Mouse (Mus musculus) spleen, adult 2 months (tissue): ENCODE measurements around the gene Pdgfc. TPM values are rescaled to one million over a fixed set of nuclear protein-coding genes. Genes with fewer than 3 reads are reported as not detected.

Source experiments
- DNase-seq, 2 experiments: peaks; one replicate each; pipeline versions ENCODE4 v3.0.0 to v3.0.0-alpha.2; 2012 to 2021; ENCODE audit warnings: low spot score in 2 of 2, low read depth in 1 of 2
- H3K27ac ChIP-seq: fragments of 200-500 bp; 2 replicates; pipeline ENCODE4 v1.5.1; 2012; ENCODE audit warnings: low read length, inconsistent platforms; ENCODE audit not compliant: insufficient read depth
- H3K27me3 ChIP-seq: fragments of 200-500 bp; 2 replicates; pipeline ENCODE4 v1.6.1; 2012; ENCODE audit warnings: mild to moderate bottlenecking, moderate library complexity, low read length, inconsistent platforms; ENCODE audit not compliant: control insufficient read depth, insufficient read depth
- H3K36me3 ChIP-seq: fragments of 200-500 bp; 2 replicates; pipeline ENCODE4 v1.6.1; 2012; ENCODE audit warnings: mild to moderate bottlenecking, low read length, inconsistent platforms; ENCODE audit not compliant: control insufficient read depth, insufficient read depth
- H3K4me1 ChIP-seq: fragments of 200-500 bp; 2 replicates; pipeline ENCODE4 v1.6.1; 2011; ENCODE audit warnings: inconsistent platforms; ENCODE audit not compliant: control insufficient read depth, insufficient read depth, insufficient read length
- H3K4me3 ChIP-seq: fragments of 200-500 bp; 2 replicates; pipeline ENCODE4 v1.5.1; 2011; ENCODE audit warnings: mild to moderate bottlenecking, inconsistent platforms; ENCODE audit not compliant: insufficient read depth, insufficient read length; ENCODE audit errors: extremely low read depth
- CTCF ChIP-seq: fragments of 200-500 bp; IDR thresholded peaks from 2 replicates; pipeline ENCODE4 v1.5.1; 2011; ENCODE audit warnings: mild to moderate bottlenecking, inconsistent platforms; ENCODE audit not compliant: insufficient read depth, insufficient read length, insufficient replicate concordance; ENCODE audit errors: extremely low read depth
- POLR2A ChIP-seq: fragments of 200-500 bp; IDR thresholded peaks from 2 replicates; pipeline ENCODE4 v1.6.1; 2011; ENCODE audit warnings: low read depth, low read length, inconsistent platforms
- WGBS: fragments of 180-500 bp; shearing (Covaris S2); methylation state at CpG from one replicate; pipeline ENCODE4 v1.1.7; 2018; 5-methylcytosine and 5-hydroxymethylcytosine counted together
- polyA plus RNA-seq: library from polyadenylated mRNA; depleted of rRNA; stranded (reverse); fragments of >200 nt; gene quantifications from 2 replicates; pipeline ENCODE4 v1.2.3, GENCODE M21; 2012

Pdgfc gene
- polyA plus RNA-seq, 1 experiment: 0.48 TPM

GRCm38 (mm10) chr3:81143730-81144129, 107.5 kb downstream of the Pdgfc start:
- TF ChIP-seq POLR2A (no peak), CTCF (no peak)
- no peak for DNase-seq
- no peak overlapping the region for H3K4me3 ChIP-seq
- H3K4me1 ChIP-seq: no peaks in the 10 kb centered on the region
- H3K36me3 ChIP-seq: no peaks in the 10 kb centered on the region
- H3K27me3 ChIP-seq: no peaks in the 10 kb centered on the region
- no peak overlapping the region for H3K27ac ChIP-seq

GRCm38 (mm10) chr3:81149109-81149521, 112.9 kb downstream of the Pdgfc start:
- Histone ChIP-seq H3K27ac (no peak overlapping the region), H3K27me3 (no peaks in the 10 kb centered on the region), H3K4me3 (no peak overlapping the region), H3K36me3 (no peaks in the 10 kb centered on the region), H3K4me1 (no peaks in the 10 kb centered on the region)
- WGBS: 21% methylated on average over 3 of the region's 3 CpGs
- no peak for DNase-seq
- TF ChIP-seq POLR2A: no peak
- no peak for TF ChIP-seq CTCF

- H3K27ac ChIP-seq: no peak overlapping the region
- no peaks in the 10 kb centered on the region for H3K36me3 ChIP-seq
- DNase-seq: no peak
- H3K4me3 ChIP-seq: no peak overlapping the region
- no peaks in the 10 kb centered on the region for H3K4me1 ChIP-seq
- H3K27me3 ChIP-seq: no peaks in the 10 kb centered on the region
- TF ChIP-seq CTCF: no peak
- no peak for TF ChIP-seq POLR2A
Measured at GRCm38 (mm10) chr3:81150228-81150627, 114.0 kb downstream of the Pdgfc start.

- 83% methylated on average over 1 of the region's 1 CpGs for WGBS
- Histone ChIP-seq H3K4me3 (no peak overlapping the region), H3K27ac (no peak overlapping the region), H3K36me3 (no peaks in the 10 kb centered on the region), H3K4me1 (no peaks in the 10 kb centered on the region), H3K27me3 (no peaks in the 10 kb centered on the region)
- DNase-seq: no peak
- TF ChIP-seq POLR2A (no peak), CTCF (no peak)
Measured at GRCm38 (mm10) chr3:81154420-81154819, 118.2 kb downstream of the Pdgfc start.

- Histone ChIP-seq H3K4me3 (no peak overlapping the region), H3K27ac (no peak overlapping the region), H3K27me3 (no peaks in the 10 kb centered on the region), H3K4me1 (no peaks in the 10 kb centered on the region), H3K36me3 (no peaks in the 10 kb centered on the region)
- TF ChIP-seq CTCF: no peak
- TF ChIP-seq POLR2A: no peak
- DNase-seq: no peak
Measured at GRCm38 (mm10) chr3:81160457-81161165, 124.4 kb downstream of the Pdgfc start.

- H3K36me3 ChIP-seq: no peaks in the 10 kb centered on the region
- WGBS: 86% methylated on average over 4 of the region's 4 CpGs
Measured at GRCm38 (mm10) chr3:81162129-81162528, 125.9 kb downstream of the Pdgfc start.

GRCm38 (mm10) chr3:81164091-81164490, 127.9 kb downstream of the Pdgfc start:
- no peak for DNase-seq
- no peak overlapping the region for H3K4me3 ChIP-seq
- TF ChIP-seq POLR2A: no peak
- no peak for TF ChIP-seq CTCF
- H3K27me3 ChIP-seq: no peaks in the 10 kb centered on the region
- H3K27ac ChIP-seq: no peak overlapping the region
- H3K36me3 ChIP-seq: no peaks in the 10 kb centered on the region
- H3K4me1 ChIP-seq: no peaks in the 10 kb centered on the region
- WGBS: 95% methylated on average over 5 of the region's 5 CpGs

More at GRCm38 (mm10) chr3:81162129-81162528, 125.9 kb downstream of the Pdgfc start:
- Histone ChIP-seq H3K27me3 (no peaks in the 10 kb centered on the region), H3K4me1 (no peaks in the 10 kb centered on the region), H3K4me3 (no peak overlapping the region), H3K27ac (no peak overlapping the region)
- no peak for TF ChIP-seq CTCF
- no peak for TF ChIP-seq POLR2A
- no peak for DNase-seq
